Mouse (Mus musculus): ENCODE results near the gene AC140267.1.

DNA sequence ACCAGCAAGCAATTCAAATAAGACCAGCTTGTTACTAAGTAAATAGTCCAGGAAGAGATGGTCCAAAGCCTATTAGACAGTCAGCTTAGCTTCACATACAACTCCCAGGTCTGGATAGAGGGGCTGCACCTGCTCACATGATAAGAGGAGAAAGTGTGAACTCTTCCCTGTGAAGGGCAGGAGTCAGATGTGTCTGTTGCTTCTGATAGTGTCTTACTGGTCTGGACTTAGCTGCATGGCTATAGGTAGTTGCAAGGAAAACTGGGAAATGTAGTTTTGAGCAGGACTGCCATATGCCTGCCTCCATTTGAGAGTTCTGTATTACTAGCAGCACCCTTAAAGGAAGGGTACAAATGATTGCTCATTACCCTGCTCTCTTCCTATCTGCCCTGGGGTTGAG lies 21.9 kb upstream of the AC140267.1 start:
- TF ChIP-seq CTCF (IDR thresholded peaks at IDR 0.05; ENCODE audit: borderline replicate concordance, insufficient read depth, low read length), result no peak
- no peak for TF ChIP-seq POLR2A (IDR thresholded peaks at IDR 0.05; ENCODE audit: low read depth, low read length)
